Mouse (Mus musculus) testis, adult 2 months (tissue): ENCODE results near the gene Rab7b.

Experiments used
- CTCF ChIP-seq: fragments of 200-500 bp; IDR thresholded peaks from 2 replicates; pipeline ENCODE4 v1.5.1; 2012; ENCODE audit warnings: low read depth, mild to moderate bottlenecking, inconsistent platforms, low read length, moderate library complexity; ENCODE audit not compliant: control insufficient read depth, insufficient read depth, insufficient replicate concordance
- POLR2A ChIP-seq: fragments of 200-500 bp; IDR thresholded peaks from 2 replicates; pipeline ENCODE4 v1.6.1; 2012; ENCODE audit warnings: low read depth, mild to moderate bottlenecking, inconsistent platforms, low read length, moderate library complexity; ENCODE audit not compliant: control insufficient read depth

DNA sequence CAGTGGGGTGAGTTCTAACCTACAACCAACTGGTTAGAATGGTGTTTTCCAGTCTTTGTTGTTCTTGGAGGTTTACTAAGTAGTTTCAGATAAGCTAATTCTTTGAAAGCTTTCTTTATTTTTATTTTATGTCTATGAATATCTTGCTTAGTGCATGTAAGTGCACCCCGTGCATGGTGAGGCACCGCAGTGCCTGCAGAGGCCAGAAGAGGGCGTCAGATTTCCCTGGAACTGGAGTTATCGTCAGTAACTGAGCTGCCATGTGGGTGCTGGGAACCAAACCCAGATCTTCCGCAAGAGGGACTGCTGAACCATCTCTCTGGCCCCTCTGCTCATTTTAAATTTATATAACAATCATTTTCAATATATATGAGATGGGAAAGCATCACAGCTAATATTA is 12.9 kb downstream of the Rab7b start:
- TF ChIP-seq CTCF (peak; percentile 61; the same call in 1 of the 2 replicates), POLR2A (no peak)
